Mouse (Mus musculus) MEL (cell line): ENCODE measurements around the gene Brsk1. TPM values are rescaled to one million over a fixed set of nuclear protein-coding genes. Genes with fewer than 3 reads are reported as not detected.

Experiments used
- DNase-seq: peaks from one replicate; pipeline ENCODE4 v3.0.0; 2011; ENCODE audit warnings: low read depth, low spot score
- H3K27ac ChIP-seq: 2 replicates; pipeline ENCODE4 v1.5.1; 2012; ENCODE audit warnings: low read depth, mild to moderate bottlenecking, control low read depth, low read length, moderate library complexity; ENCODE audit not compliant: control insufficient read depth
- H3K27me3 ChIP-seq, 2 experiments: fragments of 150-350 bp in 1 of 2; sonication (generic) in 1 of 2; 2 replicates each; pipeline ENCODE4 v1.6.1; 2012; ENCODE audit warnings: low read length in 2 of 2, mild to moderate bottlenecking in 2 of 2, improper control_type of control experiment in 1 of 2, moderate library complexity in 1 of 2; ENCODE audit not compliant: insufficient read depth in 2 of 2, control insufficient read depth in 1 of 2
- H3K36me3 ChIP-seq, 2 experiments: 2 replicates each; pipeline ENCODE4 v1.6.1; 2012 to 2014; ENCODE audit warnings: low read length in 2 of 2, improper control_type of control experiment in 1 of 2, inconsistent platforms in 1 of 2, mild to moderate bottlenecking in 1 of 2; ENCODE audit not compliant: insufficient read depth in 2 of 2, control insufficient read depth in 1 of 2
- H3K4me1 ChIP-seq, 2 experiments: fragments of 150-350 bp in 1 of 2; sonication (generic) in 1 of 2; 2 replicates each; pipeline ENCODE4 v1.6.1; 2012; ENCODE audit warnings: low read length in 2 of 2, improper control_type of control experiment in 1 of 2, mild to moderate bottlenecking in 1 of 2; ENCODE audit not compliant: insufficient read depth in 2 of 2, control insufficient read depth in 1 of 2
- H3K4me3 ChIP-seq, 2 experiments: fragments of 150-350 bp in 1 of 2; sonication (generic) in 1 of 2; 2 replicates each; pipeline ENCODE4 v1.5.1; 2012; ENCODE audit warnings: low read depth in 2 of 2, low read length in 2 of 2, mild to moderate bottlenecking in 2 of 2, moderate library complexity in 2 of 2, control low read depth in 1 of 2, improper control_type of control experiment in 1 of 2; ENCODE audit not compliant: control insufficient read depth in 1 of 2, insufficient read depth in 1 of 2
- H3K79me2 ChIP-seq: 2 replicates; pipeline ENCODE4 v1.6.1; 2012; ENCODE audit warnings: mild to moderate bottlenecking, low read length, moderate library complexity; ENCODE audit not compliant: control insufficient read depth, poor library complexity, insufficient read depth
- H3K9ac ChIP-seq: 2 replicates; pipeline ENCODE4 v1.6.1; 2012; ENCODE audit warnings: low read depth, mild to moderate bottlenecking, control low read depth, low read length, moderate library complexity; ENCODE audit not compliant: control insufficient read depth, poor library complexity, severe bottlenecking
- H3K9me3 ChIP-seq: fragments of 150-350 bp; sonication (generic); replicated peaks from 2 replicates; pipeline ENCODE4 v1.6.1; 2012; ENCODE audit warnings: mild to moderate bottlenecking, low read length, improper control_type of control experiment, moderate library complexity; ENCODE audit not compliant: insufficient read depth
- CHD1 ChIP-seq: IDR thresholded peaks from 2 replicates; pipeline ENCODE4 v1.6.1; 2012; ENCODE audit warnings: low read depth, mild to moderate bottlenecking, inconsistent platforms, low read length, improper control_type of control experiment
- CHD2 ChIP-seq: IDR thresholded peaks from 2 replicates; pipeline ENCODE4 v1.6.1; 2011; ENCODE audit warnings: low read length, improper control_type of control experiment
- E2F4 ChIP-seq: IDR thresholded peaks from 2 replicates; pipeline ENCODE4 v1.6.1; 2011; ENCODE audit warnings: low read depth, low read length, improper control_type of control experiment, borderline replicate concordance
- ELF1 ChIP-seq: IDR thresholded peaks from 2 replicates; pipeline ENCODE4 v1.6.1; 2014; ENCODE audit warnings: low read depth, mild to moderate bottlenecking, inconsistent platforms, low read length, improper control_type of control experiment, moderate library complexity
- GATA1 ChIP-seq: IDR thresholded peaks from 2 replicates; pipeline ENCODE4 v1.6.1; 2011; ENCODE audit warnings: low read depth, low read length, improper control_type of control experiment
- HCFC1 ChIP-seq: IDR thresholded peaks from 2 replicates; pipeline ENCODE4 v1.6.1; 2012; ENCODE audit warnings: low read depth, mild to moderate bottlenecking, inconsistent platforms, low read length, improper control_type of control experiment, moderate library complexity
- JUND ChIP-seq: IDR thresholded peaks from 2 replicates; pipeline ENCODE4 v1.6.1; 2011; ENCODE audit warnings: low read depth, mild to moderate bottlenecking, improper control_type of control experiment, low read length
- KAT2A ChIP-seq: conservative IDR thresholded peaks from 2 replicates; pipeline ENCODE4 v1.6.1; 2012; ENCODE audit warnings: low read depth, low read length, improper control_type of control experiment, inconsistent platforms
- MAX ChIP-seq: IDR thresholded peaks from 2 replicates; pipeline ENCODE4 v1.6.1; 2011; ENCODE audit warnings: low read length, improper control_type of control experiment
- MEF2A ChIP-seq: IDR thresholded peaks from 2 replicates; pipeline ENCODE4 v1.6.1; 2014; ENCODE audit warnings: low read depth, mild to moderate bottlenecking, inconsistent platforms, low read length, improper control_type of control experiment; ENCODE audit not compliant: poor library complexity, insufficient replicate concordance, severe bottlenecking; ENCODE audit errors: extremely low read depth
- MYC ChIP-seq: IDR thresholded peaks from 2 replicates; pipeline ENCODE4 v1.6.1; 2011; ENCODE audit warnings: low read depth, mild to moderate bottlenecking, low read length, improper control_type of control experiment, moderate library complexity
- POLR2AphosphoS2 ChIP-seq: IDR thresholded peaks from 2 replicates; pipeline ENCODE4 v1.6.1; 2011; ENCODE audit warnings: low read length, improper control_type of control experiment
- RCOR1 ChIP-seq: IDR thresholded peaks from 2 replicates; pipeline ENCODE4 v1.6.1; 2012; ENCODE audit warnings: low read depth, mild to moderate bottlenecking, inconsistent platforms, low read length, improper control_type of control experiment
- SIN3A ChIP-seq: IDR thresholded peaks from 2 replicates; pipeline ENCODE4 v1.6.1; 2012; ENCODE audit warnings: low read length, improper control_type of control experiment, inconsistent platforms
- SMC3 ChIP-seq: IDR thresholded peaks from 2 replicates; pipeline ENCODE4 v1.6.1; 2011; ENCODE audit warnings: low read depth, low read length, improper control_type of control experiment
- TAL1 ChIP-seq: IDR thresholded peaks from 2 replicates; pipeline ENCODE4 v1.6.1; 2012; ENCODE audit warnings: mild to moderate bottlenecking, inconsistent platforms, low read length, moderate library complexity, mixed read lengths
- TBP ChIP-seq: IDR thresholded peaks from 2 replicates; pipeline ENCODE4 v1.8.0; 2011; ENCODE audit warnings: low read depth, low read length, improper control_type of control experiment
- UBTF ChIP-seq: IDR thresholded peaks from 2 replicates; pipeline ENCODE4 v1.6.1; 2012; ENCODE audit warnings: low read depth, mild to moderate bottlenecking, inconsistent platforms, low read length, improper control_type of control experiment, moderate library complexity, borderline replicate concordance; ENCODE audit not compliant: insufficient read depth
- USF2 ChIP-seq, 2 experiments: IDR thresholded peaks; 2 replicates each; pipeline ENCODE4 v1.6.1; 2011 to 2012; ENCODE audit warnings: improper control_type of control experiment in 2 of 2, low read length in 2 of 2, borderline replicate concordance in 1 of 2, inconsistent platforms in 1 of 2, low read depth in 1 of 2, mild to moderate bottlenecking in 1 of 2; ENCODE audit not compliant: insufficient read depth in 1 of 2
- ZKSCAN1 ChIP-seq: IDR thresholded peaks from 2 replicates; pipeline ENCODE4 v1.6.1; 2012; ENCODE audit warnings: low read depth, mild to moderate bottlenecking, inconsistent platforms, low read length, improper control_type of control experiment, moderate library complexity
- ZNF384 ChIP-seq: IDR thresholded peaks from 2 replicates; pipeline ENCODE4 v1.6.1; 2012; ENCODE audit warnings: low read depth, mild to moderate bottlenecking, inconsistent platforms, low read length, improper control_type of control experiment
- polyA plus RNA-seq, 2 experiments: library from polyadenylated mRNA; stranded (reverse) in 1 of 2; unstranded in 1 of 2; fragments of >175 nt in 1 of 2; fragments of >200 nt in 1 of 2; gene quantifications; 2 replicates each; pipeline versions ENCODE4 v1.2.1 to v1.2.4; 2012; ENCODE audit warnings: low replicate concordance in 2 of 2, low read depth in 1 of 2; ENCODE audit not compliant: insufficient read length in 2 of 2, insufficient read depth in 1 of 2, missing spikeins in 1 of 2
- total RNA-seq: library from RNA; depleted of rRNA; stranded (reverse); fragments of 300-350 nt; gene quantifications from 2 replicates; pipeline ENCODE4 v1.2.3, GENCODE M21; 2012

Gene Brsk1
- total and polyA plus RNA-seq, 3 experiments, result 0.06 TPM; not detected in 2

DNA sequence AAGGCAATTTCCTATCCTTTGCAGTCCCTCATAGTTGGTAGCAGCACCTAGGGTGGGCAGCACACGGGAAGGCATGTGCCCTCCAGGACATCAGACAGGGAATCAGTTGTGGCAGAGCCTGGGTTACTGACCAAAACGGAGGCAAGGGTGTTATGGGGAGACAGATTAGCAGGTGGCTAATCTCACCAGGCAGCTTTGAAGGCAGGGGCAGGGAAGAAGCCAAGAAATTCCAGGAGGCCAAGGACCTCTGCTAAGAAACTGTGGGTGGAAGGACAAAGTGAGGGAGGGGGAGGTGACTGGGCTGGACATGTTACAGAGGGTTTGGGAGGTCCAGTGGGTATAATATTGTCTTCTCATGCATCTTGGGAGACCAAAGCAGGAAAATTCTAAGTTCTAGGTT is 53.0 kb downstream of the Brsk1 start:
- no peak overlapping the region for H3K27ac ChIP-seq
- H3K27me3 ChIP-seq, result no peaks in the 10 kb centered on the region
- H3K79me2 ChIP-seq, result no peaks in the 10 kb centered on the region; the same call in 1 of the 2 replicates
- peaks cover 0 to 4% of the 10 kb centered on the region in 2 experiments; a peak in 2 of 4 replicates for H3K36me3 ChIP-seq
- peaks cover 2 to 16% of the 10 kb centered on the region in 2 experiments for H3K4me1 ChIP-seq
- no peak overlapping the region for H3K9ac ChIP-seq
- no peak for DNase-seq
- H3K4me3 ChIP-seq, result no peak overlapping the region
- H3K9me3 ChIP-seq, result no peaks in the 10 kb centered on the region
- TF ChIP-seq TAL1 (peak; percentile 54), ZKSCAN1 (no peak), CHD2 (no peak), KAT2A (no peak)
- TF ChIP-seq, all 39 proteins: peak for 1

DNA sequence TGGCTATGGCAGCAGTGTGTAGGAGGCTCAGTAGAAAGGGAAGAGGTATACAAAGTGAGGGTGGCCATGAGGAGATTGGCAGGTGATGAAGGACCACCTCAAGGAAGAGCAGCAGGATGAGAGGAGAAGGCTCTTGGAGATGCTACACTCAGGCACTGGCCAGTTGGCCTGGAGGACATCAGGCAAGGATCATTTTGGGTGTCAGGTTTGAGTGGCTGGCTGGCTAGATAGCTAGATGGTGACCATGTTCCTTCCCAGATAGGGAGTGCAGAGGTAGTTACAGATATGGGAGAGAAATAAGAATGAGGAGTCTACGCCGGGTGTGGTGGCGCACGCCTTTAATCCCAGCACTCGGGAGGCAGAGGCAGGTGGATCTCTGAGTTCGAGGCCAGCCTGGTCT is 54.5 kb downstream of the Brsk1 start:
- TF ChIP-seq CHD1, result no peak
- no peak for TF ChIP-seq POLR2AphosphoS2
- no peak for TF ChIP-seq SIN3A
- TF ChIP-seq MYC, result no peak
- no peak for TF ChIP-seq MAX
- TF ChIP-seq ELF1, result no peak
- TF ChIP-seq TAL1, result no peak
- no peak for TF ChIP-seq USF2 (IDR thresholded peaks at IDR 0.05; ENCODE audit: borderline replicate concordance in 1 of 2, insufficient read depth in 1 of 2, low read depth in 1 of 2, low read length in 2 of 2)
- TF ChIP-seq RCOR1, result no peak
- TF ChIP-seq GATA1, result no peak
- no peak for TF ChIP-seq HCFC1
- TF ChIP-seq SMC3, result no peak
- no peak for TF ChIP-seq ZNF384
- TF ChIP-seq TBP, result no peak
- no peak for TF ChIP-seq JUND
- TF ChIP-seq E2F4, result no peak
- no peak for TF ChIP-seq UBTF
- TF ChIP-seq MEF2A, result no peak
- no peaks in the 10 kb centered on the region for H3K36me3 ChIP-seq
- H3K27ac ChIP-seq, result no peak overlapping the region
- no peak for DNase-seq
- no peaks in the 10 kb centered on the region for H3K27me3 ChIP-seq
- H3K4me1 ChIP-seq, result peaks cover 2 to 9% of the 10 kb centered on the region in 2 experiments; a peak in 3 of 4 replicates
- no peaks in the 10 kb centered on the region for H3K9me3 ChIP-seq
- H3K79me2 ChIP-seq, result no peaks in the 10 kb centered on the region; the same call in 1 of the 2 replicates
- H3K9ac ChIP-seq, result no peak overlapping the region
- H3K4me3 ChIP-seq, result no peak overlapping the region
